Mouse (Mus musculus): Measurements from ENCODE around the gene Olfr640.

Gene Olfr640

DNA sequence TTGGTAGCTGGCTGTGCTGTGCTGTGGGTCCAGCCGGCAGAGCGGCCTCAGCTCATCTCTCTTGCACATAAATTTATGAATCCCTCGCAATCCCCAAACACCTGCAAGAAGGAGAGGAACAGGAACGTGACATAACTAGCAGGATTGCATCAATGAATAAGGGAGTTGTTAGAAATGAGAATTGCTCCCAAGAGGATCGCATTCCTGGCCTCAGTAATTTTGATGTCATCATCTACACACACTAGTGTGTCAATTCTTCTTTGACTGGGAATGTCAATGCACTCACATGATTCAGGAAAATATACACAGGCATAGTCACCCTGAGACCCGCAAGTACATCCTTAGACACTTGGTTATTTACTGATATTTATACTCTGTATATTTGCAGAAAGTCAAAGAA is at the start of gene Olfr640:
Gene Olfr640, minus strand, starts transcription at position 101 of the 400 bp plus-strand sequence.
- in situ Hi-C loops (cut with MboI): no loop called here

- in situ Hi-C loops (cut with MboI): no loop called here
Observed at GRCm38 (mm10) chr7:104071769-104072168, 46.4 kb upstream of the Olfr640 start, which contains the start of gene Olfr644. Gene Olfr644, minus strand, starts transcription at chr7:104071869.

GRCm38 (mm10) chr7:104061345-104061744 is 36.0 kb upstream of the Olfr640 start, which contains the start of gene 4930516K23Rik:
Gene 4930516K23Rik, minus strand, starts transcription at chr7:104061445.
- in situ Hi-C loops (cut with MboI): no loop called here

DNA sequence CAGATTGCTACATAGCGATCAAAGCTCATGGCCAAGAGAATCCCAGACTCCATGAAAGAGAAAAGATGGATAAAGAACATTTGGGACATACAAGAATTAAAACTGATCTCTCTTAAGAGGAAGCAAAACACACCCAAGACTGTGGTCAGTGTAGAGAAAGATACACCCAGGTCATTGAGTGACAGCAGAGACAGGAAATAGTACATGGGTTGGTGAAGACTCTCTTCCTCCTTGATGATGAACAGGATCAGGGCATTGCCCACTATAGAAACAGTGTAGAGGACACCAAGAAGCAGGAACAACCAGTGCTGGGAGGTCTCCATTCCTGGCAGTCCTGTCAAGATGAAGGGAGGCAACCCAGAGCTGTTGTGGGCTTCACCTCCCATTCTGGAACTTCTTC is 33.8 kb upstream of the Olfr640 start:
- in situ Hi-C loops (cut with MboI): no loop called here

- in situ Hi-C loops (cut with MboI): no loop called here
Observed at GRCm38 (mm10) chr7:104052566-104052965, 27.2 kb upstream of the Olfr640 start, which contains the start of gene Olfr642. Gene Olfr642, minus strand, starts transcription at chr7:104052666.

DNA sequence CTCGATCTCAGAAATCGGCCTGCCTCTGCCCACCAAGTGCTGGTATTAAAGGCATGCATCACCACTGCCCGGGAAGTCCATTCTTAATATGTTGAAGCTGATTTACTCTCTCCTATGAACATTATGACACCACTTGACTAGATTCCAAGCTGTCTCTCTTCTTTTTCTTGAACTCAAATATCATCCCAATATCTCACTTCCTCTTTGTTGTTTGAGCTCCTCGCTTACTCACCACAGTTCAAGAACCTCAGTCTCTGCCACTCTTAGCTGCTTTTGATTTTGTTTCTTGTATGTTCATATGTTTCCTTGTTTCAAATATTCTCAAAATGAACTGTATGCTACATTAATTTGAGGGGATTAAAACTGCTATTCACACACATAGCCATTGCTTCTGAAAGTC is 25.4 kb upstream of the Olfr640 start:
- in situ Hi-C loops (cut with MboI): no loop called here

- in situ Hi-C loops (cut with MboI): no loop called here
Observed at GRCm38 (mm10) chr7:104035145-104035544, 9.8 kb upstream of the Olfr640 start, which contains the start of gene Olfr641. Gene Olfr641, plus strand, starts transcription at chr7:104035445.

- in situ Hi-C loops (cut with MboI): no loop called here
Observed at GRCm38 (mm10) chr7:104026978-104027377, 1.6 kb upstream of the Olfr640 start.

- in situ Hi-C loops (cut with MboI): no loop called here
Observed at GRCm38 (mm10) chr7:104021651-104022050, 3.7 kb downstream of the Olfr640 start.

DNA sequence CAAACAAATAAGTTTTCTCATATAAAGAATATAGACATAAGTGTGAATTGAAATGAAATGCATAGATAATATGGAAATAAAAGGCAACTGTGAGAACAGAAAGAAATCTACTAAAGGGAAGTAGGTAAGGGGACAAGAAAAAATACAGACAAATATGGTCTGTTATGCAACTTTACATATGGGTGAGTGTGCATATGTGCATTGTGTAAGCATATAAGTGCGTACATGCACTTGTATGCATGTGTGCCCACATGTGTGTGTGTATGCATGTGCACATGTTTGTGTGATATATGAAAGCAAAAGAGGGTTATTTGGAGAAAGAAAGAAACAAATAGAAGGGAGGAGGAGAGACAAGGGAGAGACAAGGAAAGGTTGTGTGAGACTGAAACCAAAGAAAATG is 6.4 kb downstream of the Olfr640 start:
- in situ Hi-C loops (cut with MboI): no loop called here

DNA sequence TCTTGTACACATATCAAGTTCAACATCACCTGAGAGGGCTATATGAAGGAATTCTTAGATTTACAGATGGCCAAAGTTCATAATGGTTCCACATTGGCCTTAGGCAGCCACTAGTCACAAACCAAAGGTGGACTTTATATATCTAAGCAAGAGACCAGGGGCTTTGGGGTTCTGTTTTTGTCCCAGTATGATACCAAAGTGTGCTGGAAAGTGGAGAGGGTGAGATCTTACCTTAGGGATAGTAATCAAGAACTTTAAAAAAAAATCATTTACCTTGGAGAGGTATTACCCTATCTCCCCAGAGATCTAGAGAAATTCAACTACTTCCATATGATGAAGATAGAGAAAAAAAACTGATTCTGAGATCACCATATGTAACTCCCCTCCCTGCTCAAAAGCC is 8.2 kb downstream of the Olfr640 start, which contains the start of gene Olfr639:
Gene Olfr639, minus strand, starts transcription at position 101 of the 400 bp plus-strand sequence.
- in situ Hi-C loops (cut with MboI): no loop called here

- in situ Hi-C loops (cut with MboI): no loop called here
Observed at GRCm38 (mm10) chr7:103999124-103999523, 26.2 kb downstream of the Olfr640 start.

DNA sequence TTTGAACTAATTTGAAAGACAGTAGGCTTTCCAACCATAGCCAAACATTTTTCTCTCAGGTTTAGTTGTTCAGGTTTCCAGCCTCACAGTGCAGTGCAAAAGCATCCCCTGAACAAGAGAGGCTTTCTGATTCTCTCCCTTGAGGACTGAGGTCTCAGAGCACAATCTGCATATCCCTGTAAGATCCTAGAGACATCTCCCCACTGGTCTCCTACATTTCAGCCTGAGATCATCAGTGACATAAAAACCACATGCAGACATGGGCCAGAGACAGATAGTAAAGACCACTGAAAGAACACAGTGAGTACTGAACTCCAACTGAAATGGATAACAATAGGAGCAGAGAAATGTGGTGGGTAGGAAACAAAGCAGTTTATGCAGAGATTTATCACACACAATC is 26.9 kb downstream of the Olfr640 start, which contains the start of gene Olfr638:
Gene Olfr638, plus strand, starts transcription at position 301 of the 400 bp plus-strand sequence.
- in situ Hi-C loops (cut with MboI): no loop called here

- in situ Hi-C loops (cut with MboI): no loop called here
Observed at GRCm38 (mm10) chr7:103971782-103972181, 53.6 kb downstream of the Olfr640 start.

GRCm38 (mm10) chr7:103970852-103971251 is 54.5 kb downstream of the Olfr640 start, which contains the start of gene Olfr635:
Gene Olfr635, plus strand, starts transcription at chr7:103971152.
- in situ Hi-C loops (cut with MboI): no loop called here
